Mouse (Mus musculus): ENCODE data around the gene Vmn1r2. TPM values are rescaled to one million over a fixed set of nuclear protein-coding genes. Genes with fewer than 3 reads are reported as not detected.
"Not testable (repeated sequence)": the region's sequence is repeated elsewhere in the genome, so short reads cannot be mapped to it uniquely, and the experiment has no call there.

Gene Vmn1r2
- polyA plus RNA-seq (2016; fragmentation: Nextera tagmentation; extraction: Ambion mirVana): not detected in 2 replicates

DNA sequence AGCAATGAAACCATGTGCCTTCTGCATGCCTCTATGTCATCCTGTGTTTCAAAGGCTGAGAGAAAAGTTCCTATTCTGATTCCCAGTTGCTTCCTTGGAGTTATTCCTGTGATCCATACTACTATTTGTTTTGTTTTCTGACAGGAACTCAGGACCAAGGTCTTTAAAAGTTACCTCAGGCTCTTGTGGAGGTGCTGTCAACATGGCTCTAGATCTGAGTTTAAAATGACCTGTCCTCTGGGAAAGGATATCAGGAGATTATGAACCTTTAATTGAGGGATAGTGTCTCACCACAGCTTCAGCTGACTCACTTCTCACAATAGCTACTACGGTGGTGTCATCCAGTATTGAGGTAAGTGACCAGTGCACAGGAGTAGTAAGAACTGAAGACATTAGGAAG is at the start of gene Vmn1r2:
Gene Vmn1r2, plus strand, starts transcription at position 301 of the 400 bp plus-strand sequence.
- H3K4me1 ChIP-seq; H3K9ac ChIP-seq; H3K4me3 ChIP-seq (replicated peaks); H3K36me3 ChIP-seq (replicated peaks); H3K27me3 ChIP-seq; ATAC-seq (ENCODE audit: low FRiP score); H3K27ac ChIP-seq; H3K4me2 ChIP-seq: not testable (repeated sequence)
- WGBS: no CpG with 5 or more reads among the region's 1 CpGs
- H3K9me3 ChIP-seq: peaks cover 22% of the 10 kb centered on the region

DNA sequence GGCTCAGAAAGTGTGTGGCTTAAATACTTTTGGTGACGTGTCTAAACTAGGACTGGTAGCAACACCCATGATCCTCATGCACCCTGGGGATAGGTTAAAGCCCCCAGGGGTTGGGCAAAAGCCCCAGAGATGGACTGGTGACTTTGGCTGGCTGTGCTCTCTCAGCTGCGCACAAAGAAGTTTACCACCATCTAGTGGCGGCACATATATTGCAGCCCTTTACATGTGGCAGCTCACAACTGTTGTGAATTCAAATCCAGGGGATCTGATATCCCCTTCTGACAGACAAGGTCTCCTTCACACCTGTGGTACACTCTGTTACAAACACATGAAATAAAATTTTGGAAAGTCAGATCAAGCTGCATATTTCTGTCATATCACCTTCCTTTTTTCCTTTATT is 19.2 kb upstream of the Vmn1r2 start:
- not testable (repeated sequence) for H3K4me1 ChIP-seq; H3K27ac ChIP-seq; H3K4me2 ChIP-seq; H3K27me3 ChIP-seq; H3K9ac ChIP-seq; H3K9me3 ChIP-seq; H3K4me3 ChIP-seq (replicated peaks); H3K36me3 ChIP-seq (replicated peaks); ATAC-seq (ENCODE audit: low FRiP score)
- WGBS: 60% methylated on average over 1 of the region's 3 CpGs

DNA sequence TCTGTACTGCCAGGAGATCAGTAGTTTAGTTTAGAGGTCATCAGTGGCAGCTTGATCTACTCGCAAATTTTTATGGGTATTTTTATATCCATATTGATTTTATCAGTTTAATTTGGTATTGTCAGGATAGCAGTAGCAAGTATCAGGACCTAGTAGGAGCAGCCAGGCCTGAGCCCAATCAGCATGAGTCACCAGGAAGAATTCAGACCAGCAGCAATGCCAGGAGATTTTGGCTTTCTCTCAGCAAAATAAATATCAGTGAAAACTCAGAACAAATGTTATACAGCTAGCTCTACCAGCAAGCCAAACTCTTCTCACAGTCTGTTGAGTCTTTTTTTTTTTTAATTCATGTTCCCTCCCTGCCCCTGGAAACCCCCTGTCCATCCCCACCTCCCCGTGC is 13.8 kb upstream of the Vmn1r2 start:
- WGBS: 80% methylated on average over 2 of the region's 2 CpGs
- not testable (repeated sequence) for ATAC-seq (ENCODE audit: low FRiP score)

DNA sequence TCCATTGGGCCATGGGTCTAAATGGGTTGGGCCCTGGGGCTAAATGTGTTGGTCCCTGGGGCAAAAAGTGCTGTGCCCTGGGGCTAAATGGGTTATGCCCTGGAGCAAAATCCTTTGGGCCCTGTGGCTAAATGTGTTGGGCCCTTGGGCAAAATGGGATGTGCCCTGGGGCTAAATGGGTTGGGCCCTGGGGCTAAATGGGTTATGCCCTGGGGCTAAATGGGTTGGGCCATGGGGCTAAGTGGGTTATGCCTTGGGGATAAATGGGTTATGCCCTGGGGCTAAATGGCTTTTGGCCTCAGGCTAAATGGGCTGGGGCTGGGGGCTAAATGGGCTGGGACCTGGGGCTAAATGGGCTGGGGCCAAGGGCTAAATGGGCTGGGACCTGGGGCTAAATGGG is 2.7 kb upstream of the Vmn1r2 start:
- not testable (repeated sequence) for H3K4me3 ChIP-seq (replicated peaks)

More for the DNA sequence above, 13.8 kb upstream of the Vmn1r2 start:
- H3K9ac ChIP-seq; H3K4me3 ChIP-seq (replicated peaks); H3K36me3 ChIP-seq (replicated peaks); H3K27me3 ChIP-seq; H3K27ac ChIP-seq; H3K9me3 ChIP-seq; H3K4me1 ChIP-seq; H3K4me2 ChIP-seq: not testable (repeated sequence)

DNA sequence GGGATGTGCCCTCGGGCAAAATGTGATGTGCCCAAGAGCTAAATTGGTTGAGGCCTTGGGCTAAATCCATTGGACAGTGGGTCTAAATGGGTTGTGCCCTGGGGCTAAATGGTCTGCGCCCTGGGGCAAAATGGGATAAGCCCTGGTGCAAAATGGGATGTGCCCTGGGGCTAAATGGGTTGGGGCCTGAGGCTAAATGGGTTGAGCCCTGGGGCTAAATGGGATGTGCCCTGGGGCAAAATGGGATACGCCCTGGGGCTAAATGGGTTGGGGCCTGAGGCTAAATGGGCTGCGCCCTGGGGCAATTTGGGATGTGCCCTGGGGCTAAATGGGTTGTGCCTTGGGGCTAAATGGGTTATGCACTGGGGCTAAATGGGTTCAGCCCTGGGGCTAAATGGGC is 2.1 kb upstream of the Vmn1r2 start:
- Histone ChIP-seq H3K27me3 (no peaks in the 10 kb centered on the region), H3K36me3 (replicated peaks) (no peaks in the 10 kb centered on the region), H3K27ac (no peak overlapping the region), H3K4me2 (no peak overlapping the region), H3K4me1 (no peaks in the 10 kb centered on the region), H3K9me3 (peaks cover 22% of the 10 kb centered on the region), H3K4me3 (replicated peaks) (no peak overlapping the region), H3K9ac (no peak overlapping the region)
- WGBS: 84% methylated on average over 4 of the region's 4 CpGs
- peak; percentile 76; the same call in 1 of the 2 replicates for ATAC-seq (ENCODE audit: low FRiP score)

More for the DNA sequence above, 2.7 kb upstream of the Vmn1r2 start:
- not testable (repeated sequence) for ATAC-seq (ENCODE audit: low FRiP score); H3K27me3 ChIP-seq; H3K27ac ChIP-seq; H3K9ac ChIP-seq; H3K4me2 ChIP-seq; H3K36me3 ChIP-seq (replicated peaks); H3K4me1 ChIP-seq
- peaks cover 22% of the 10 kb centered on the region for H3K9me3 ChIP-seq

DNA sequence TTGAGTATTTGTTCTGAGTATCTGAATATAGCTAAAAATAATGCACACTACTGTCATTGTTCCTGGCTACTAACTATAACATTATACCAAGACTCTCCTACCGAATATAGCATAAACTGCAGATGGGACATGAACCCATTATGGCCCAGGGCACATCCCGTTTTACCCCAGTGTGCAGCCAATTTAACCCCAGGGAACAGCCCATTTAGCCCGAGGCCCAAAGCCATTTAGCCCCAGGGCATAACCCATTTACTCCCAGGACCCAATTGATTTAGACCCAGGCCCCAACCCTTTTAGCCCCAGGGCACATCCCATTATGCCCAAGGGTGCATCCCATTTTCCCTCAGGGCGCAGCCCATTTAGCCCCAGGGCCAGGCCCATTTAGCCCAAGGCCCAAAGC is 7.5 kb downstream of the Vmn1r2 start:
- H3K4me3 ChIP-seq (replicated peaks); H3K36me3 ChIP-seq (replicated peaks); H3K27ac ChIP-seq; ATAC-seq (ENCODE audit: low FRiP score); H3K9ac ChIP-seq; H3K4me1 ChIP-seq; H3K27me3 ChIP-seq; H3K4me2 ChIP-seq: not testable (repeated sequence)
- H3K9me3 ChIP-seq: peaks cover 44% of the 10 kb centered on the region
- WGBS: 74% methylated on average over 4 of the region's 4 CpGs

DNA sequence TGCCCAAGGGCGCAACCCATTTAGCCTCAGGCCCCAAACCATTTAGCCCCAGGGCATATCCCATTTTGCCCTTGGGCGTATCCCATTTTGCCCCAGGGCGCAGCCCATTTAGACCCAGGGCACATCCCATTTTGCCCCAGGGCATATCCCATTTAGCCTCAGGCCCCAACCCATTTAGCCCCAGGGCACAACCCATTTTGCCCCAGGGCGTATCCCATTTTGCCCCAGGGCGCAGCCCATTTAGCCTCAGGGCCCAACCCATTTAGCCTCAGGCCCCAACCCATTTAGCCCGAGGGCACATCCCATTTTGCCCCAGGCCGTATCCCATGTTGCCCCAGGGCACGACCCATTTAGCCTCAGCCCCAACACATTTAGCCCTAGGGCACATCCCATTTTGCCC is 8.6 kb downstream of the Vmn1r2 start:
- not testable (repeated sequence) for ATAC-seq (ENCODE audit: low FRiP score); H3K4me2 ChIP-seq; H3K4me1 ChIP-seq; H3K9ac ChIP-seq; H3K36me3 ChIP-seq (replicated peaks); H3K27ac ChIP-seq; H3K4me3 ChIP-seq (replicated peaks); H3K27me3 ChIP-seq
- 88% methylated on average over 8 of the region's 8 CpGs for WGBS
- peaks cover 54% of the 10 kb centered on the region for H3K9me3 ChIP-seq

DNA sequence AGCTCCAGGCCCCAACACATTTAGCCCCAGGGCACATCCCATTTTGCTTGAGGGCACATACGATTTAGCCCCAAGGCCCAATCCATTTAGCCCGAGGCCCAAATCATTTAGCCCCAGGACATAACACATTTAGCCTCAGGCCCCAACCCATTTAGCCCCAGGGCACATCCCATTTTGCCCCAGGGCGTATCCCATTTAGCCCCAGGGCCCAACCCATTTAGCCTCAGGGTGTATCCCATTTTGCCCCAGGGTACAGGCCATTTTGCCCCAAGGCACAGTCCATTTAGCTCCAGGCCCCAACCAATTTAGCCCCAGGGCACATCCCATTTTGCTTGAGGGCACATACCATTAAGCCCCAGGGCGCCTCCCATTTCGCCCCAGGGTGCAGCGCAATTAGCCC is 9.1 kb downstream of the Vmn1r2 start:
- H3K27me3 ChIP-seq; H3K9ac ChIP-seq; H3K4me1 ChIP-seq; H3K36me3 ChIP-seq (replicated peaks); H3K4me2 ChIP-seq; ATAC-seq (ENCODE audit: low FRiP score); H3K27ac ChIP-seq; H3K4me3 ChIP-seq (replicated peaks): not testable (repeated sequence)
- H3K9me3 ChIP-seq: peaks cover 59% of the 10 kb centered on the region
- WGBS: 89% methylated on average over 6 of the region's 6 CpGs

DNA sequence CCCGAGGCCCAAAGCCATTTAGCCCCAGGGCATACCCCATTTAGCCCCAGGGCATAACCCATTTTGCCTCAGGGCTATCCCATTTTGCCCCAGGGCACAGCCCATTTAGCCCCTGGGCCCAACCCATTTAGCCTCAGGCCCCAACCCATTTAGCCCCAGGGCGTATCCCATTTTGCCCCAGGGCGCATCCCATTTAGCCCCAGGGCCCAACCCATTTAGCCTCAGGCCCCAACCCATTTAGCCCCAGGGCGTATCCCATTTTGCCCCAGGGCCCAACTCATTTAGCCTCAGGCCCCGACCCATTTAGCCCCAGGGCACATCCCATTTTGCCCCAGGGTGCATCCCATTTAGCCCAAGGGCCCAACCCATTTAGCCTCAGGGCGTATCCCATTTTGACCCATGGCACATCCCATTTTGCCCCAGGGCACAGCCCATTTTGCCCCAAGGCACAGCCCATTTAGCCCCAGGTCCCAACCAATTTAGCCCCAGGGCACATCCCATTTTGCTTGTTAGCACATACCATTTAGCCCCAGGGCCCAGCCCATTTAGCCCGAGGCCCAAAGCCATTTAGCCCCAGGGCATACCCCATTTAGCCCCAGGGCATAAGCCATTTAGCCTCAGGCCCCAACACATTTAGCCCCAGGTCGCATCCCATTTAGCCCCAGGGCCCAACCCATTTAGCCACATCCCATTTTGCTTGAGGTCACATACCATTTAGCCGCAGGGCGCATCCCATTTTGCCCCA is 9.8 kb downstream of the Vmn1r2 start:
- H3K4me2 ChIP-seq; H3K27me3 ChIP-seq; ATAC-seq (ENCODE audit: low FRiP score); H3K36me3 ChIP-seq (replicated peaks); H3K4me1 ChIP-seq; H3K9ac ChIP-seq; H3K4me3 ChIP-seq (replicated peaks); H3K27ac ChIP-seq: not testable (repeated sequence)
- WGBS: 90% methylated on average over 10 of the region's 10 CpGs
- peaks cover 62% of the 10 kb centered on the region for H3K9me3 ChIP-seq

DNA sequence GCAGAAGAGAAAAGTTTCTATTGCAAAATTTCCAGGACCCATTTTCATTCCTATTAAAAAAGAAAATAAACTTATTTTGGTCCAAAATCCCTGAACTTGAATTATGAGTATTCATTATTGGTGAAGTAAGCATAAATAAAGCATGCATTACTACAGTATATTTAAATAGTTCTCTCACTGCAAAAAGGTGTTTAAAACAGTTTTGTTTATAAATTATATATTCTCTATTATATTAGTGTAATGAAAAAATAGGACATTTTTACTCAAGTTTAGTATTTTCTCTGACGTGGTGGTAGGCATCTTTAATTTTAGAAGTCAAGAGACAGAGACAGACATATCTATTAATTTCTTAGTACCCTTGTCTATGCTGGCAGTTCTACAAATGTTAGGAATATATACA is 18.1 kb downstream of the Vmn1r2 start, which contains the start of gene Vmn1r3:
Gene Vmn1r3, minus strand, starts transcription at position 101 of the 400 bp plus-strand sequence.
- WGBS: 89% methylated on average over 1 of the region's 1 CpGs
- not testable (repeated sequence) for H3K4me2 ChIP-seq; H3K9ac ChIP-seq; H3K4me3 ChIP-seq (replicated peaks); H3K4me1 ChIP-seq; H3K27ac ChIP-seq; ATAC-seq (ENCODE audit: low FRiP score); H3K36me3 ChIP-seq (replicated peaks); H3K27me3 ChIP-seq
- peaks cover 18% of the 10 kb centered on the region for H3K9me3 ChIP-seq

DNA sequence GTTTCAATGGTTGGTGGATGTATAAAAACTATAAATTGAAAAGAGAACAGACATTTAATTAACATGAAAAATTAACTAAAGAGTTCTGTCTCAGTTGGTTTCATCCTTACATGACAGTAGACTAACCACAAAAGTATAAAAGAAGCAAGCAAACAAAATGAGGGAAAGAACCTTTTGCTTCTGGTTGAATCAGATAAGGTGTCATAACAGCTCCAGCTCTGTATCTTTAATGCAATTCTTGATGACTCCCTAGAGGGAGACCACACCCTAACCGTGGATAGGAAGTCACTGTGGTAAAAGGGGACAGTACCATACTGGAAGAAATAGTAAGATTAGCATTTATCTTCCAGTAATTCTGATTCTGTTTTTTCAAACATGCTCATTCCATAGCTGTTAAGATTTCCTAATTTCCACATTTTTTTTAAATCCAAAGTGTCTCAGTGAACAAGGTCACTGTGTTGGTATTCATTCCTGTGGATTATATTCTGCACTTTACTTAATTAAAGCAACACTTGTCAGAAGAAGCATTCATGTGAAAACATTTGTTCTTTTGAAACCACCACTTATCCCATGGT is 42.6 kb downstream of the Vmn1r2 start:
- not testable (repeated sequence) for H3K36me3 ChIP-seq (replicated peaks); H3K27me3 ChIP-seq; H3K4me3 ChIP-seq (replicated peaks); H3K9ac ChIP-seq; ATAC-seq (ENCODE audit: low FRiP score); H3K4me1 ChIP-seq; H3K27ac ChIP-seq; H3K4me2 ChIP-seq; H3K9me3 ChIP-seq
- 71% methylated on average over 1 of the region's 1 CpGs for WGBS

DNA sequence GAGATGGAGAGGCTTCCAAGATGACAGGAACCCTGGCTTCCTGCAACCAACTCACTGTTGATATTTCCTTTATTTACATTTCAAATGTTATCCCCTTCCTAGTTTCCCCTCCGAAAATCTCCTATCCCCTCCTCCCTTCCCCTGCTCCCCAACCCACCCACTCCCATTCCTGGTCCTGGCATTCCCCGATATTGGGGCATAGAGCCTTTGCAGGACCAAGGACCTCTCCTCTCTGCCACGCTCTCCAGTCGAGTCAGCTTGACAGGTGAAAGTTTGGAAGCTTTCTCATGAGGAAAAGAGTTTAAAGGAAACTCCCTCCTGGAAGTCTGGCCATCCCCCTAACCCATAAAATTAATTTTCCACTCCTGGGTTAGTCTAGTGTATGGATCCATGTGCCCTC is 46.2 kb downstream of the Vmn1r2 start:
- not testable (repeated sequence) for H3K4me1 ChIP-seq; ATAC-seq (ENCODE audit: low FRiP score); H3K9me3 ChIP-seq; H3K4me2 ChIP-seq; H3K27me3 ChIP-seq; H3K4me3 ChIP-seq (replicated peaks); H3K9ac ChIP-seq; H3K27ac ChIP-seq; H3K36me3 ChIP-seq (replicated peaks)
- WGBS: 81% methylated on average over 3 of the region's 4 CpGs

DNA sequence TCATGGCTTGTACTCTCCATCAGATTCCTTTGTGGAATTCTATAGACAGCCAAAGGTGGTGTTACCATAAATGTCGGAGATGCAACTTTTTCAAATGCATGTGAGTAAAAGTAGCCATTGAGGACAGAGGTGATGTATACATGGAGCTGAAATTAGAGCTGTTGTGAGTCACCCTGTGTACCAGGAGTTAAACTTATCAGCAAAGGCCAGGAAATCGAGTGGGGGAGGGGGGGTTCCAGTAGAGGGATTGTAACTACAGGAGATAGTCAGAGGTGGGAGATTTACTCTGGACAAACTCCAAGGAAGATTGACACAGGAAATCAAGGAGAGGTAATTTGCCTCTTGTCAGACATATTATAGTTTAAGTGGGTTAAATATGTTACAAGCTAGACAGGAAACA is 49.3 kb downstream of the Vmn1r2 start:
- H3K9me3 ChIP-seq; H3K4me1 ChIP-seq; H3K9ac ChIP-seq; ATAC-seq (ENCODE audit: low FRiP score); H3K36me3 ChIP-seq (replicated peaks); H3K4me3 ChIP-seq (replicated peaks); H3K4me2 ChIP-seq; H3K27ac ChIP-seq; H3K27me3 ChIP-seq: not testable (repeated sequence)
- 81% methylated on average over 2 of the region's 2 CpGs for WGBS
